Mouse (Mus musculus): ENCODE measurements around the gene Itm2c.

Gene Itm2c

DNA sequence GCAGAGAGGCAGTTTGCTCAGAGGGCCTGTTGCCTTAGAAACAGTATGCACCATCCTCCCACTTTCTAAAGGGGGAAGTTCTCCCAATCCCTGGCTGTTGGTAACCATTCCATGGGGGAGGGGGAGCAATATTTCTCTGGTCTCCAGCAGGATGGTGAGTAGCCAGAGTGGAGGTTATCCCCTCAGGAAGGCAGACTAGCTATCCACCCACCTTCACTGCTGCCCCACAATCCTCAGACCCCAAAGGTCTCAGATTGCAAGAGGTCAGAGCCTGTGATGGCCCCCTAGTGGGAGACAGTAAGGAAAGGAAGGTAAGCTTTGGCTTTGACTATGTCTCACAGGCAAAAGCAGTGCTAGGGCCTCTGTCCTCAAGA lies 5.3 kb downstream of the Itm2c start:
- DNase-seq (ENCODE audit: low spot score in 2 of 2) = no peak

GRCm38 (mm10) chr1:85900521-85901333 lies 6.6 kb downstream of the Itm2c start:
- no peak for DNase-seq (ENCODE audit: low spot score in 2 of 2)

- DNase-seq (ENCODE audit: low spot score in 2 of 2) = no peak
Observed at GRCm38 (mm10) chr1:85901516-85902107, 7.5 kb downstream of the Itm2c start.

DNA sequence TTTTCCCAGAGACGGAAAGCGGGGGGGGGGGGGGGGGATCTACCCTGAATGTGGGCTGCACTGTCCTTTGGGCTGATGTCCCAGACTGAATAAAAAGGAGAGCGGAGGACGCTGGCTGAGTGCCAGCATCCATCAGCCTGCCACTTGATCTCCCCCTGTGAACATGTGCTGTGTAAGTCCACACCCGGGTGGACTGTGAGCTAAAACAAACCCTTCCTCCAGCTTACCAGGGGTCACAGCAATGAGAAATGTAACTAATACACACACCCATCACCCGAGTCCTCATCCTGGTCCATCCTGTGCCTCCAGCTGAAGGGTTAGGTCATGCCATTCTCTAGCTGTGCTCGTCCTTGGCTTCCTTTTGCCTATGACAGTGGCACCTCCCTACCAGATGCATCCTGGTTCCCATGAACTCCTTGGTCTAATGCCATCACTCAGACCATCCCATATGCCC lies 8.1 kb downstream of the Itm2c start:
- DNase-seq (ENCODE audit: low spot score in 2 of 2) = no peak

- no peak for DNase-seq (ENCODE audit: low spot score in 2 of 2)
Observed at GRCm38 (mm10) chr1:85906892-85907291, 12.8 kb downstream of the Itm2c start.

- DNase-seq (ENCODE audit: low spot score in 2 of 2) = no peak
Observed at GRCm38 (mm10) chr1:85908754-85909590, 14.9 kb downstream of the Itm2c start.

- no peak for DNase-seq (ENCODE audit: low spot score in 2 of 2)
Observed at GRCm38 (mm10) chr1:85913078-85913755, 19.1 kb downstream of the Itm2c start.

GRCm38 (mm10) chr1:85915890-85916289 lies 21.8 kb downstream of the Itm2c start:
- no peak for DNase-seq (ENCODE audit: low spot score in 2 of 2)

DNA sequence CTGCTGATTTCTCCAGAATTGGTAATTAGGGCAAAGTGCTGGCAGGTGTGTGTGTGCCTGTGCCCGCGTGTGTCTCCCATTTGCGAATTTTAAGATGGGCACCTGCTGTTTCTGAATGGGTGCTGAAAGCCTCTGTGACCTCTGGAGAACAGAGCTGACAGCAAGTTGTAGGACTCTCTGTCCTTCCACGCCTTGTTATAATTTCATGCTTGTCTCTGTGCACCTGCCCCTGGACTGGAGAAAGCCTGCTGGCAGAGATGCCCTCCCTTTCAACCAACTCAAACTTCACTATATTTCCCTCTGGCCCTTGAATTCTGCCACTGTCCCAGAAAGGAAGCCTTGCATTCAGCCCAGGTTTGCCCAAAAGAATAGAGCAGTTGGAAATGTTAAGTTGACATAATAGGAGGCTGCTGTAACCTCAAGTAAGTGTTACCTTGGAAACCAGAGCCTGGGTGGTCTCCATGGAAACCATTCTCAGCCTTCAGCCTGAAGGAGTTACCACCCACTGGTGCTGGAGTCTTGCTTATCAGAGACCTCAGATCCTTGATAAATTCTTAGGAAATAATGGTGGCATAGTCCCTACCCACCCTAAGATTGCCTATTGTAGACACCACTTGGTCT lies 22.9 kb downstream of the Itm2c start:
- peak; percentile 62 to 81 for DNase-seq (ENCODE audit: low spot score in 2 of 2)

- no peak for DNase-seq (ENCODE audit: low spot score in 2 of 2)
Observed at GRCm38 (mm10) chr1:85919621-85920020, 25.5 kb downstream of the Itm2c start.

- peak in 1 of 2 experiments; percentile 63 for DNase-seq (ENCODE audit: low spot score in 2 of 2)
Observed at GRCm38 (mm10) chr1:85921725-85922124, 27.6 kb downstream of the Itm2c start.

DNA sequence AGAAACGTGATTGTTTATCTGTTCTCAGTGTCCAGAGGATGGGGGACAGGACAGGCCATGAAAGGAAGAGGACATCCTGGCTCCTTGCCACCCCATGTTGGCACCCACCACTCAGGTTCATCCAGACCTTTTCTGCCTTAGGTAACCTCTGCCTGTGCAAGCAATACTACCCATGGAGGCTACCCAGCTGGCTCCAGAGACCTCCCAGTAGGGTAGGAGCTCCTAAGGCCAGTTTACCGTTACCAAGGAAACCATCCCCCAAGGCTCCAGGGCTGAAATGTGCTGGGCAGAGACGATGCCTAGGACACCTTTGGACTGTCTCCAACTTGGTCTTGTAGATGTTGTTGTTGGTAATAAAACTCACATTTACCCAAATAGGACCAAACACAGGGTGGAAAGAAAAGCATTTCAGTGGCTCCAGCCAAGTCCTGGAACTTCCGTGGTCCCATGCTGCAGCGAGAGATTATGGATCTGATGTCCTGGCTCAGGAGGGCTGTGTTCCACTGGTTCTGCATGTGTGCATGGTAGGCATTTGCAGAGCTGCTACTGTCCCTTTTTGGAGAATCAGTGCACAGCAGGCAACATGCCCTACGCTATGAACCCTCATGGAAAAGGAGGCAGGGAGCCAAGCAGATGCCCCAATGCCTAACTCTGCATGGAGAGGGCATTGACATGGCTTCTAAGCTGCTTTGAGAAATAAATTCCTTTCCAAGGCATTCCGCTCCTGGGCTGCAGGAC lies 28.2 kb downstream of the Itm2c start:
- DNase-seq (ENCODE audit: low spot score in 2 of 2) = no peak

DNA sequence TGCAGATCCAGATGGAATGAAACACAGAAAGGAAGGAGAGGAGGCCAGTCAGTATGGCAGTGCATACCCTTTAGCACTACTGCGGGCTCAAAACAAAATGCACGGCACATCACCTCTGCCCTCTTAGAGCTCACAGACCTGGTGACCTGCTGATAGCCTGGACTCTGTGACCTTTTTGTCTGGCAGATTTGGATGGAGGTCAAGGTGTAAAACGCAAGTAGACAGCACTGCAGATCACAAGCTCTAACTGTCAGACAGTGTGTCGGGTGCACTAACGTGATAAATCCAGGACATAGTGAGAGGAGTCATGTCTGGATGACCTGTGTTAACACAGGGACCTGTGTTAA lies 28.8 kb downstream of the Itm2c start:
- no peak for DNase-seq (ENCODE audit: low spot score in 2 of 2)

- DNase-seq (ENCODE audit: low spot score in 2 of 2) = no peak
Observed at GRCm38 (mm10) chr1:85925183-85925582, 31.1 kb downstream of the Itm2c start.

DNA sequence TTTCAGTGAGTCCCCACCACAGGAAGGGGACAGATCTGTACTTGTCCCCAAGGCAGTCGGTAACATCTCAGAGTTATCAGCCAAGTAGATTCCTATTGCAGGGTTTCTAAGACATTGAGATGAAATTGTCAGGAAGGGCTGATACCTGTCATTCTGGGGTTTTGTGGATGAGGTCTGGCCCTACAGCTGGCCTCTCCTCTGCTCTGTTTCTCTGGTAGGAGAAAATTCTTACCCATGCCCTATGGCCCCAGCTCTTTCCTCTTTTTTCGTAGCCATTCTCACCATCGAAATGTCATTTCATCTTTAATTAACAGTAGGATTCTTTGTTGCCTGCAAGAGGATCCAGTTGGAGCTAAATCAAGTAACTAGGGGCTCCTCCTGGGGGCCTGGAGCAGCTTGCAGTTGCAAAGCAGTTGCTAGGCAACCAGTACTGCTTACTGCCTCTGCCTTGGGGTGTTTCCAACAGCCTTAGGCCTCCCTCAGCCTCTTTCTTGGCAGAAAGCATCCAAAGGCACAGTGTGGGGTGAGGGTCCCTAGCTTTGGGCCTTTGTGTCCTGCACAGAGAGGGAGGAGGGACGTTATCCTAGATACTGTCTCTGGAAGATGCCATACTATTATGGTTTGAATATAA lies 34.1 kb downstream of the Itm2c start, which contains the start of gene 4933407L21Rik:
TSS of gene 4933407L21Rik (plus strand) at position 427 of the 631 bp plus-strand sequence.
- peak; percentile 77 to 84 for DNase-seq (ENCODE audit: low spot score in 2 of 2)

- no peak for DNase-seq (ENCODE audit: low spot score in 2 of 2)
Observed at GRCm38 (mm10) chr1:85928688-85929065, 34.6 kb downstream of the Itm2c start.

DNA sequence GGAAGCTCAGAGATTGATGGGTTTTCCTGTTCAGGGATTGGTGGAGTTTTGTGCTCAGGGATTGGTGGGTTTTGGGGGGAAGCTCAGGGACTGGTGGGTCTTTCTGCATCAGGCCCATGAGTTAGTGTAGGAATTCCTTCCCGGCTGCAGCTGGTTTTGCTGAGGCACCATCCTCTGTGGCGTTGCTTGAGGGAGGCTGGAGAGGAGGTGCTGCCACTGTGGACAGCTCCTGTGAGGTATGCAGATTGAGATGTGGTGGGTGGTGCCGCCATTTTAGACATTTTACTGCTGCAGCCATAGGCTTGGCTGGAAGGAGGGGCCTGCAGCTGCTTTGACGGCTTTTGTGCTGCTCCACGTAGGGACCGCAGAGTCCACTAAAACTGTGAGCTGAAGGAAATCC lies 35.3 kb downstream of the Itm2c start:
- DNase-seq (ENCODE audit: low spot score in 2 of 2) = peak in 1 of 2 experiments; percentile 4

DNA sequence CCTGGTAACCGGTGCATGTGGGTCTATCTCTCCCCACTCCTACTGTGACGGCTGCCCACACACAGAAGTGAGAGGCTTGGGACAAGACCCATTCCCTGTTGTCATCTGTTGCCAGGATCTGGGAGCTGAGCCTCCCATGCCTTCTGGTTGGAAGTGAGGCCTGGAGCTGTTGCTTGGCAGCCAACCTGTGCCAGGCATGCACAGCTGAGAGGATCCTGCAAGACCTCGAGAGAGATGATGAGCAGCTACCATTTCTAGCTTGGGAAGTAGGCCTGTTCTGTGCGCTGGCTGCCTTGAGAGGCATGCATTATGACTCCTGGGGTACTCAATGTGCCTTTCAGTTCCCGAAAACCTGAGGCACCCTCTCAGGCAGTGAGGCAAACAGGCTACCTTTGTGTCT lies 37.1 kb downstream of the Itm2c start:
- DNase-seq (ENCODE audit: low spot score in 2 of 2) = no peak

- peak in 1 of 2 experiments; percentile 10 for DNase-seq (ENCODE audit: low spot score in 2 of 2)
Observed at GRCm38 (mm10) chr1:85933226-85933625, 39.1 kb downstream of the Itm2c start.
